Mouse (Mus musculus): ENCODE results near the gene Zfp956. TPM values are rescaled to one million over a fixed set of nuclear protein-coding genes. Genes with fewer than 3 reads are reported as not detected.

Gene Zfp956
- 17.2 and 21.6 TPM in 2 replicates for polyA plus RNA-seq (2012; rRNA removed)

GRCm38 (mm10) chr6:47953191-47953726, at the start of gene Zfp956:
TSS of gene Zfp956 (plus strand) at chr6:47953390.
- under 1% methylated on average over 31 of the region's 31 CpGs for WGBS
- peak; percentile 32 for TF ChIP-seq POLR2A (IDR thresholded peaks at IDR 0.05; ENCODE audit: low read depth, low read length)
- TF ChIP-seq CTCF (IDR thresholded peaks at IDR 0.05; ENCODE audit: extremely low read depth, insufficient read depth, insufficient read length, insufficient replicate concordance): no peak
- peak within 1 kb of the TSS; percentile 53 for H3K27ac ChIP-seq (ENCODE audit: insufficient read depth, low read length)
- DNase-seq (ENCODE audit: low read depth in 1 of 2, low spot score in 2 of 2): peak; percentile 79 to 95
- peaks cover 5% of the 10 kb centered on the region; the same call in 1 of the 2 replicates for H3K36me3 ChIP-seq (ENCODE audit: control insufficient read depth, insufficient read depth, low read length)
- H3K27me3 ChIP-seq (ENCODE audit: control insufficient read depth, insufficient read depth, low read length): no peaks in the 10 kb centered on the region
- H3K4me3 ChIP-seq (ENCODE audit: extremely low read depth, insufficient read depth, insufficient read length): peak within 1 kb of the TSS; percentile 75
- peaks cover 7% of the 10 kb centered on the region; the same call in 1 of the 2 replicates for H3K4me1 ChIP-seq (ENCODE audit: control insufficient read depth, insufficient read depth, insufficient read length)

- TF ChIP-seq CTCF (IDR thresholded peaks at IDR 0.05; ENCODE audit: extremely low read depth, insufficient read depth, insufficient read length, insufficient replicate concordance) (no peak), POLR2A (IDR thresholded peaks at IDR 0.05; ENCODE audit: low read depth, low read length) (no peak)
- WGBS: 83% methylated on average over 4 of the region's 4 CpGs
- Histone ChIP-seq H3K36me3 (ENCODE audit: control insufficient read depth, insufficient read depth, low read length) (peaks cover 31% of the 10 kb centered on the region), H3K27me3 (ENCODE audit: control insufficient read depth, insufficient read depth, low read length) (no peaks in the 10 kb centered on the region), H3K4me3 (ENCODE audit: extremely low read depth, insufficient read depth, insufficient read length) (no peak overlapping the region), H3K4me1 (ENCODE audit: control insufficient read depth, insufficient read depth, insufficient read length) (no peaks in the 10 kb centered on the region), H3K27ac (ENCODE audit: insufficient read depth, low read length) (no peak overlapping the region)
- DNase-seq (ENCODE audit: low read depth in 1 of 2, low spot score in 2 of 2): no peak
These were observed 49.6 kb upstream of the Zfp956 start for GRCm38 (mm10) chr6:47903587-47903986.

- peaks cover 27% of the 10 kb centered on the region for H3K36me3 ChIP-seq (ENCODE audit: control insufficient read depth, insufficient read depth, low read length)
- no peaks in the 10 kb centered on the region for H3K4me1 ChIP-seq (ENCODE audit: control insufficient read depth, insufficient read depth, insufficient read length)
- no peak for TF ChIP-seq CTCF (IDR thresholded peaks at IDR 0.05; ENCODE audit: extremely low read depth, insufficient read depth, insufficient read length, insufficient replicate concordance)
- no peak for TF ChIP-seq POLR2A (IDR thresholded peaks at IDR 0.05; ENCODE audit: low read depth, low read length)
- H3K4me3 ChIP-seq (ENCODE audit: extremely low read depth, insufficient read depth, insufficient read length): no peak overlapping the region
- DNase-seq (ENCODE audit: low read depth in 1 of 2, low spot score in 2 of 2): no peak
- 96% methylated on average over 19 of the region's 19 CpGs for WGBS
- H3K27me3 ChIP-seq (ENCODE audit: control insufficient read depth, insufficient read depth, low read length): no peaks in the 10 kb centered on the region
- H3K27ac ChIP-seq (ENCODE audit: insufficient read depth, low read length): no peak overlapping the region
These were observed 48.8 kb upstream of the Zfp956 start for GRCm38 (mm10) chr6:47904361-47904760.

GRCm38 (mm10) chr6:47904917-47905695, 48.1 kb upstream of the Zfp956 start:
- Histone ChIP-seq H3K36me3 (ENCODE audit: control insufficient read depth, insufficient read depth, low read length) (peaks cover 27% of the 10 kb centered on the region), H3K27me3 (ENCODE audit: control insufficient read depth, insufficient read depth, low read length) (no peaks in the 10 kb centered on the region), H3K4me1 (ENCODE audit: control insufficient read depth, insufficient read depth, insufficient read length) (no peaks in the 10 kb centered on the region), H3K4me3 (ENCODE audit: extremely low read depth, insufficient read depth, insufficient read length) (no peak overlapping the region), H3K27ac (ENCODE audit: insufficient read depth, low read length) (no peak overlapping the region)
- no peak for TF ChIP-seq CTCF (IDR thresholded peaks at IDR 0.05; ENCODE audit: extremely low read depth, insufficient read depth, insufficient read length, insufficient replicate concordance)
- TF ChIP-seq POLR2A (IDR thresholded peaks at IDR 0.05; ENCODE audit: low read depth, low read length): no peak
- WGBS: 96% methylated on average over 44 of the region's 44 CpGs
- no peak for DNase-seq (ENCODE audit: low read depth in 1 of 2, low spot score in 2 of 2)

- DNase-seq (ENCODE audit: low read depth in 1 of 2, low spot score in 2 of 2): no peak
- Histone ChIP-seq H3K27me3 (ENCODE audit: control insufficient read depth, insufficient read depth, low read length) (no peaks in the 10 kb centered on the region), H3K4me1 (ENCODE audit: control insufficient read depth, insufficient read depth, insufficient read length) (no peaks in the 10 kb centered on the region), H3K4me3 (ENCODE audit: extremely low read depth, insufficient read depth, insufficient read length) (no peak overlapping the region), H3K27ac (ENCODE audit: insufficient read depth, low read length) (no peak overlapping the region), H3K36me3 (ENCODE audit: control insufficient read depth, insufficient read depth, low read length) (peaks cover 24% of the 10 kb centered on the region)
- 100% methylated on average over 5 of the region's 5 CpGs for WGBS
- no peak for TF ChIP-seq POLR2A (IDR thresholded peaks at IDR 0.05; ENCODE audit: low read depth, low read length)
- TF ChIP-seq CTCF (IDR thresholded peaks at IDR 0.05; ENCODE audit: extremely low read depth, insufficient read depth, insufficient read length, insufficient replicate concordance): no peak
These were observed 46.9 kb upstream of the Zfp956 start for GRCm38 (mm10) chr6:47906326-47906725.

- WGBS: 89% methylated on average over 1 of the region's 1 CpGs
- DNase-seq (ENCODE audit: low read depth in 1 of 2, low spot score in 2 of 2): no peak
These were observed 44.2 kb upstream of the Zfp956 start for GRCm38 (mm10) chr6:47909007-47909406.

GRCm38 (mm10) chr6:47911650-47912049, 41.5 kb upstream of the Zfp956 start:
- no peak for DNase-seq (ENCODE audit: low read depth in 1 of 2, low spot score in 2 of 2)
- TF ChIP-seq POLR2A (IDR thresholded peaks at IDR 0.05; ENCODE audit: low read depth, low read length) (no peak), CTCF (IDR thresholded peaks at IDR 0.05; ENCODE audit: extremely low read depth, insufficient read depth, insufficient read length, insufficient replicate concordance) (no peak)
- H3K27me3 ChIP-seq (ENCODE audit: control insufficient read depth, insufficient read depth, low read length): no peaks in the 10 kb centered on the region
- H3K4me1 ChIP-seq (ENCODE audit: control insufficient read depth, insufficient read depth, insufficient read length): no peaks in the 10 kb centered on the region
- peaks cover 2% of the 10 kb centered on the region for H3K36me3 ChIP-seq (ENCODE audit: control insufficient read depth, insufficient read depth, low read length)
- H3K27ac ChIP-seq (ENCODE audit: insufficient read depth, low read length): no peak overlapping the region
- WGBS: 0% methylated on average over 1 of the region's 1 CpGs
- no peak overlapping the region for H3K4me3 ChIP-seq (ENCODE audit: extremely low read depth, insufficient read depth, insufficient read length)

More at GRCm38 (mm10) chr6:47909007-47909406, 44.2 kb upstream of the Zfp956 start:
- TF ChIP-seq POLR2A (IDR thresholded peaks at IDR 0.05; ENCODE audit: low read depth, low read length) (no peak), CTCF (IDR thresholded peaks at IDR 0.05; ENCODE audit: extremely low read depth, insufficient read depth, insufficient read length, insufficient replicate concordance) (no peak)
- Histone ChIP-seq H3K4me1 (ENCODE audit: control insufficient read depth, insufficient read depth, insufficient read length) (no peaks in the 10 kb centered on the region), H3K27me3 (ENCODE audit: control insufficient read depth, insufficient read depth, low read length) (no peaks in the 10 kb centered on the region), H3K4me3 (ENCODE audit: extremely low read depth, insufficient read depth, insufficient read length) (no peak overlapping the region), H3K36me3 (ENCODE audit: control insufficient read depth, insufficient read depth, low read length) (peaks cover 20% of the 10 kb centered on the region), H3K27ac (ENCODE audit: insufficient read depth, low read length) (no peak overlapping the region)
